Mouse (Mus musculus): ENCODE data around the gene 1700014D04Rik. TPM values are rescaled to one million over a fixed set of nuclear protein-coding genes. Genes with fewer than 3 reads are reported as not detected.

Gene 1700014D04Rik
- not detected in 2 replicates for total RNA-seq (2023)

GRCm38 (mm10) chr13:59746711-59747110 lies at the start of gene 1700014D04Rik:
1700014D04Rik (minus strand) TSS chr13:59746752.

GRCm38 (mm10) chr13:59782145-59782544 lies 35.6 kb upstream of the 1700014D04Rik start, which contains the start of gene Gm49354:
Gm49354 (minus strand) TSS chr13:59782245.

GRCm38 (mm10) chr13:59769296-59770163 lies 23.0 kb upstream of the 1700014D04Rik start, which contains the start of gene Isca1:
Isca1 (minus strand) TSS chr13:59769810.

GRCm38 (mm10) chr13:59731652-59732051 lies 14.9 kb downstream of the 1700014D04Rik start, which contains the start of gene Spata31d1d:
Spata31d1d (minus strand) TSS chr13:59731752.

GRCm38 (mm10) chr13:59711984-59712383 lies 34.6 kb downstream of the 1700014D04Rik start, which contains the start of gene Spata31d1b:
Spata31d1b (plus strand) TSS chr13:59712284.

GRCm38 (mm10) chr13:59710230-59710629 lies 36.3 kb downstream of the 1700014D04Rik start, which contains the start of gene Spata31d1a:
Spata31d1a (minus strand) TSS chr13:59710330.

GRCm38 (mm10) chr13:59694008-59694407 lies 52.5 kb downstream of the 1700014D04Rik start, which contains the start of gene 4921517D22Rik:
4921517D22Rik (minus strand) TSS chr13:59694108.

Other genes with a start within 250 kb of the 1700014D04Rik start
- gene Agtpbp1, start 161.5 kb downstream of the 1700014D04Rik start, total RNA-seq (2023): 34.9 and 55.1 TPM in 2 replicates
- gene Naa35, start 161.5 kb downstream of the 1700014D04Rik start, total RNA-seq (2023): 61.3 and 63.7 TPM in 2 replicates
- gene Golm1, start 70.9 kb downstream of the 1700014D04Rik start, total RNA-seq (2023): 20.4 and 24.2 TPM in 2 replicates
- gene 4921517D22Rik, start 52.6 kb downstream of the 1700014D04Rik start, total RNA-seq (2023): not detected in 2 replicates
- not detected in 2 replicates for gene Spata31d1a, start 36.4 kb downstream of the 1700014D04Rik start, total RNA-seq (2023)
- not detected in 2 replicates for gene Spata31d1b, start 34.5 kb downstream of the 1700014D04Rik start, total RNA-seq (2023)
- gene Spata31d1d, start 15.0 kb downstream of the 1700014D04Rik start, total RNA-seq (2023): not detected in 2 replicates
- 52.1 and 52.8 TPM in 2 replicates for gene Isca1, start 23.1 kb upstream of the 1700014D04Rik start, total RNA-seq (2023)
- not detected in 2 replicates for gene Gm49354, start 35.5 kb upstream of the 1700014D04Rik start, total RNA-seq (2023)
- gene Tut7, start 76.4 kb upstream of the 1700014D04Rik start, total RNA-seq (2023): 554 and 695 TPM in 2 replicates